Mouse (Mus musculus): ENCODE measurements around the gene Casp9. TPM values are rescaled to one million over a fixed set of nuclear protein-coding genes. Genes with fewer than 3 reads are reported as not detected.

Casp9 gene
- total RNA-seq, 2 experiments from 2014 or later = 3.7 to 4.8 TPM

DNA sequence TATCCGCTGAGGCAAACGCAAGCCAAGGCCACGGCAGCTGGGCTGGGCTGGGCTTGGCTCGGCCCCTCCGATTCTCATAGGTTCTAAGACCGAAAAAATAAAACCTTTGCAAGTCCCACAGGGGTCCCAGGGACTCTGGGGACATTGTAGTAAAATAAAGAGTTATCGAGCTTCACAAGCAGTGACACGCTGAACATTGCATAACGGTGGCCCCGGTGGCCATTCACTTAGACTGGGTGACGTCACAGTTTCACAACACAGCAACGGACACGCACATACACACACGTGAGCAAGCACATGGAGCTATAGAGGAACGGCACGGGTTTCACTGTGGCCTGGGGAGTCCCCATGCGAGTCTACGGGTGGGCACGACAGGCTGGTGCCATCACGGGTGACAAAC, 65.1 kb downstream of the Casp9 start:
- DNase-seq = peak; percentile 42
- intact Hi-C loops (cut with DNase I; ENCODE audit: low total_unique reads) = no loop called here

GRCm38 (mm10) chr4:141859351-141859750, 65.9 kb downstream of the Casp9 start:
- no peak for DNase-seq
- intact Hi-C loops (cut with DNase I; ENCODE audit: low total_unique reads) = no loop called here

DNA sequence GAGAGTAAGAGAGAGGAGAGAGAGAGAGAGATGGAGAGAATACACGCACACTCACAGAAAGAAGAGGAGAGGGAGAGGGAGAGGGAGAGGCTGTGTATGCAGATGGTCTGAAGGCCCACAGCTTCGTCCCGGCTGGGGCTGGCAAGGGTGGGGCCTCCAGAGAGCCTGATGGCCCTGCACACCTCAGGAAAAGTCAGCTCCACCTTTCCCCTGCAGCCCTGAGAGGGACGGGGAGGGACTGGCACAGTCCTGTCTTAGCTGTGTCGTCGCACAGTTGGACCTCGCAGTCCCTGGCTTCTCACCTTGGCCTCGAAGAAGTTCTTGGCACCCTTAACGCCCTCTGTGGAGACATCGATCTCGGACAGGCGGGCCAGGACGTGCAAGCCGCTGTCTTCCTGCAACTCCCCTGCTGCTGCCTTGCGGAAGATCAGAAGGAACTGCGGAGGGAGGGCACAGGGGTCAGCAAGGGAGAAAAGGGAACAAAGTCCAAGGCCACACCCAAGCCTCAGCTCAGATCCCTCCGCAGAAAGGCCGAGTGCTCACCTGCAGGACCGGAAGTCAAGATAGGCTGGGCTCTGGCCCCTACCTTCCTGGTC, 66.9 kb downstream of the Casp9 start:
- no peak for DNase-seq
- intact Hi-C loops (cut with DNase I; ENCODE audit: low total_unique reads) = no loop called here

GRCm38 (mm10) chr4:141861591-141862295, 68.3 kb downstream of the Casp9 start:
- DNase-seq = no peak
- intact Hi-C loops (cut with DNase I; ENCODE audit: low total_unique reads) = no loop called here

DNA sequence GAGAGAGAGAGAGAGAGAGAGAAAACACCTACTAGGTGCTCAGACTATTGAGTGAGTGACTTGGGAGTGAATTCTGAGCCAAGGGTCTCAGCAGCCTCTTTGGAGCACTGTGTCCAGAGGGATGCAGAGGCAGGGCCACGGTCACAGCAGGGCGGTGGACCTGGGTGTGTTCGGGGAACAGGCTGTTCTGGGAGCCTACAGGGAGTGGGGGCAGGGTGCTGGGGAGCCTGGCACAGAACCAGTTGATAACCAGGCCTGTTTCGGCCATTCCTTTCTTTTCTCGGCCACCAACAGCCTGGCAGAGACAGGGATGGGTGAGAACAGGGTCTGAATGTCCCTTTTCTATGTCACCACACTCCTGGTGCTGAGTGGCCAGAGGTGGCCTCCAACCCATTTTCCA, 69.5 kb downstream of the Casp9 start:
- DNase-seq = no peak
- intact Hi-C loops (cut with DNase I; ENCODE audit: low total_unique reads) = no loop called here

GRCm38 (mm10) chr4:141863726-141864280, 70.4 kb downstream of the Casp9 start:
- DNase-seq = no peak
- intact Hi-C loops (cut with DNase I; ENCODE audit: low total_unique reads) = no loop called here

DNA sequence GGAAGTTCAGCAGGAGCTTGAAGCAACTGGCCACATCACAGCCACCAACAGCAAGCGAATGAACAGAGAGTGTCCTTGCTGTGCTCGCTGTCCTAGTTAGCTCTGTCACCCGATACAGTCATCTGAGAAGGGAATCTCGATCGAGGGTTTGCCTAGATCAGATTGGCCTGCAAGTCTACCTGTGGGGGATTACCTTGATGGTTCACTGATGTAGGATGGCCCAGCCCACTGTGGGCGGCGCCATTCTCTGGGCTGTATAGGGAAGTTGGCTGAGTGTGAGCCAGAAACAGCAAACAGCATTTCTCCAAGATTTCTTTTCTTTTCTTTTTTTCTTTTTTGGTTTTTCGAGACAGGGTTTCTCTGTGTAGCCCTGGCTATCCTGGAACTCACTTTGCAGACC, 71.1 kb downstream of the Casp9 start:
- DNase-seq = no peak
- intact Hi-C loops (cut with DNase I; ENCODE audit: low total_unique reads) = no loop called here

DNA sequence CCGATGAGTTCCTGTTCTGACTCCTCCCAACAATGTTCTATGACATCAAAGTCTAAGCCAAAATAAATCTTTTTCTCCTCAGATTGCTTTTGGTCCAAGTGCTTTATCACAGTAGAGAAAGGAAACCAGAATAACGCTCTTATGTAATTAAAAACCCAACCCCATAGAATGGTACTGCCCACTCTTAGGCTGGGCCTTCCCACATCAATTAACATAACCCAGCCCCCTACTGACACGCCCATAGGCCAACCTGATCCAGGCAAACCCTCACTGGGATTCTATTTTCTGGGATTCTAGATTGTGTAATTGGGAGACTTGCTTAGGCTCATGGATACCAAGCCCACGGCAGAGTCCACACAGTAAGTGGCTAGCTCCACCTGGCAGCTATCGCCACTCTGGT, 71.6 kb downstream of the Casp9 start:
- intact Hi-C loops (cut with DNase I; ENCODE audit: low total_unique reads) = no loop called here
- no peak for DNase-seq

Other genes starting within 250 kb of the Casp9 start
- 1 to 10 TPM; 2.5 to 3.9 TPM for gene Fblim1, start 187.5 kb upstream of the Casp9 start, total RNA-seq (2021)
- gene Tmem82, start 175.0 kb upstream of the Casp9 start, total RNA-seq (2021) = 1 to 10 TPM in 1 of 2 experiments, under 1 TPM in 1; 0.66 to 1.8 TPM
- 10 to 100 TPM in 1 of 2 experiments, 1 to 10 TPM in 1; 9.0 to 17.7 TPM for gene Slc25a34, start 169.8 kb upstream of the Casp9 start, total RNA-seq (2021)
- gene Plekhm2, start 128.7 kb upstream of the Casp9 start, total RNA-seq (2021) = 10 to 100 TPM; 22.2 to 27.7 TPM
- gene Rsc1a1, start 108.0 kb upstream of the Casp9 start, total RNA-seq (2021) = 1 to 10 TPM; 6.0 TPM
- 10 to 100 TPM; 35.0 to 37.6 TPM for gene Ddi2, start 70.2 kb upstream of the Casp9 start, total RNA-seq (2021)
- under 1 TPM in 1 of 2 experiments, not detected in 1; 0.82 TPM for gene Agmat, start 46.9 kb upstream of the Casp9 start, total RNA-seq (2021)
- gene Dnajc16, start 2.7 kb upstream of the Casp9 start, total RNA-seq (2021) = 1 to 10 TPM; 8.6 to 9.4 TPM
- gene Cela2a, start 32.5 kb downstream of the Casp9 start, total RNA-seq (2021) = not detected
- gene Ctrc, start 52.7 kb downstream of the Casp9 start, total RNA-seq (2021) = not detected
- 10 to 100 TPM; 13.8 to 17.6 TPM for gene Efhd2, start 81.3 kb downstream of the Casp9 start, total RNA-seq (2021)
- 1 to 10 TPM; 1.4 to 1.7 TPM for gene Fhad1, start 221.5 kb downstream of the Casp9 start, total RNA-seq (2021)